Mouse (Mus musculus): ENCODE results near the gene Bmp8b. TPM values are rescaled to one million over a fixed set of nuclear protein-coding genes. Genes with fewer than 3 reads are reported as not detected.
"Not testable (repeated sequence)": the region's sequence is repeated elsewhere in the genome, so short reads cannot be mapped to it uniquely, and the experiment has no call there.

Bmp8b gene
- polyA plus RNA-seq, 1 experiment from 2014 or later = 0.10 TPM

- Histone ChIP-seq H3K36me3 (no peaks in the 10 kb centered on the region), H3K4me3 (no peak overlapping the region), H3K27me3 (peaks cover 4% of the 10 kb centered on the region; the same call in 1 of the 2 replicates), H3K27ac (replicated peaks) (no peak overlapping the region), H3K9ac (replicated peaks) (no peak overlapping the region), H3K4me1 (peaks cover 4% of the 10 kb centered on the region; the same call in 1 of the 2 replicates), H3K9me3 (no peaks in the 10 kb centered on the region), H3K4me2 (replicated peaks) (no peak overlapping the region)
- ATAC-seq (ENCODE audit: low FRiP score, low read depth) = no peak
- WGBS = 86% methylated on average over 2 of the region's 2 CpGs
Measured at GRCm38 (mm10) chr4:123085290-123085689, 19.7 kb upstream of the Bmp8b start.

DNA sequence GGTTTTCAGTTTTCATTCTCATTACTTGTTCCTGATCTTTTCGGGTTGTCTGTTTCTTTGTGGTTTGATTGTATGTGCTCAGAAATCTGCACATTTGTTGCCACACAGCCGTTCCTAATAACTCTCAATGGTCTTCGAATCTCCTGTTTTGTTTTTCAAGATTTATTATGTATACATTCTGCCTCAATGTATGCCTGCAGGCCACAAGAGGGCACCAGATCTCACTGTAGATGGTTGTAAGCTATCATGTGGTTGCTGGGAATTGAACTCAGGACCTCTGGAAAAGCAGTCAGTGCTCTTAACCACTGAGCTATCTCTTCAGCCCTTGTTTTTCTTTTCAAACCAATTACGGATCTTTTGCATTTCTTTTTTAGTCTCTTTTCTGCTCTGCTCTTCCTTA lies 18.6 kb upstream of the Bmp8b start:
- no peak overlapping the region for H3K4me2 ChIP-seq (replicated peaks)
- no peak overlapping the region for H3K9ac ChIP-seq (replicated peaks)
- peaks cover 4% of the 10 kb centered on the region; the same call in 1 of the 2 replicates for H3K27me3 ChIP-seq
- WGBS = 96% methylated on average over 4 of the region's 4 CpGs
- no peak overlapping the region for H3K4me3 ChIP-seq
- H3K27ac ChIP-seq (replicated peaks) = no peak overlapping the region
- H3K9me3 ChIP-seq = no peaks in the 10 kb centered on the region
- no peak for ATAC-seq (ENCODE audit: low FRiP score, low read depth)
- peaks cover 4% of the 10 kb centered on the region; the same call in 1 of the 2 replicates for H3K4me1 ChIP-seq
- H3K36me3 ChIP-seq = no peaks in the 10 kb centered on the region

- no peak overlapping the region for H3K4me2 ChIP-seq (replicated peaks)
- H3K36me3 ChIP-seq = no peaks in the 10 kb centered on the region
- no peaks in the 10 kb centered on the region for H3K27me3 ChIP-seq
- H3K9ac ChIP-seq (replicated peaks) = no peak overlapping the region
- no peak for ATAC-seq (ENCODE audit: low FRiP score, low read depth)
- H3K4me3 ChIP-seq = no peak overlapping the region
- WGBS = 73% methylated on average over 5 of the region's 5 CpGs
- H3K4me1 ChIP-seq = no peaks in the 10 kb centered on the region
- no peak overlapping the region for H3K27ac ChIP-seq (replicated peaks)
- H3K9me3 ChIP-seq = no peaks in the 10 kb centered on the region
Measured at GRCm38 (mm10) chr4:123092621-123093020, 12.3 kb upstream of the Bmp8b start.

DNA sequence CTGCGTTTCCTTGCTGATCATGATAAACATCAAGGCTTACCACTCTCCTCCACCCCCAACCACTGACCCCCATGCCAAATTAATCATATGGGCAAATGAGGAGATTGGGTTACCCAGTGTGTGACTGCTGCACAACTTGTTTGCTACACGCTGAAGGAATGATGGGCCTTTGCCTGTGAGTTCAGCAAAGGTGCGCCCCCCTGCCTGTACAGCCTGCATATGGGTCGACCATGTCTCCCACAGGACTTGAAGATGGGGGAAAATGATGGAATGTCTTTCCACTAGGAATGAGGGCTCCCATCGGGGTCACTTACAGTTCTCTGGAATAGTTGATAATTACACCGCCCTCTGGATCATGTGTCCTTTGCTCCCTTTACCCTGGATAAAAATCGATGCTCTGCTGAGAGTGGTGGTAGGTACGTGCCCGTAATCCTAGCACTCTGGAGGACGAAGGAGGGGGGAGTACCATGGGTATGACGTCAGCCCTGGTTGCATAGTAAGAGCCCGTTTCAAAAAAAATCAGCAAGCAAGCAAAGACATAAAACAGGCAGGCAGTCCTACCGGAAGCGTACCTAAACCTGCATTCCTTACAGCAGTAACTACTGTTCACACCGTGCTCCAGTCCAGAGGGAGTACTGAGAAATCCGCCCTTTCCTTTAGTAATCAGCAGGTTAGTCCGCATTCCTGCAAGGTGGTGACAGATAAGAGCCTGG lies 11.7 kb upstream of the Bmp8b start:
- Histone ChIP-seq H3K27me3 (no peaks in the 10 kb centered on the region), H3K4me1 (no peaks in the 10 kb centered on the region), H3K9me3 (no peaks in the 10 kb centered on the region), H3K9ac (replicated peaks) (no peak overlapping the region), H3K36me3 (no peaks in the 10 kb centered on the region), H3K4me3 (no peak overlapping the region), H3K27ac (replicated peaks) (no peak overlapping the region), H3K4me2 (replicated peaks) (no peak overlapping the region)
- WGBS = 59% methylated on average over 17 of the region's 17 CpGs
- no peak for ATAC-seq (ENCODE audit: low FRiP score, low read depth)

- H3K27me3 ChIP-seq = no peaks in the 10 kb centered on the region
- H3K27ac ChIP-seq (replicated peaks) = no peak overlapping the region
- H3K4me1 ChIP-seq = no peaks in the 10 kb centered on the region
- no peak overlapping the region for H3K4me2 ChIP-seq (replicated peaks)
- WGBS = 73% methylated on average over 9 of the region's 9 CpGs
- H3K36me3 ChIP-seq = no peaks in the 10 kb centered on the region
- no peaks in the 10 kb centered on the region for H3K9me3 ChIP-seq
- no peak for ATAC-seq (ENCODE audit: low FRiP score, low read depth)
- no peak overlapping the region for H3K9ac ChIP-seq (replicated peaks)
- H3K4me3 ChIP-seq = no peak overlapping the region
Measured at GRCm38 (mm10) chr4:123093869-123094268, 11.1 kb upstream of the Bmp8b start.

DNA sequence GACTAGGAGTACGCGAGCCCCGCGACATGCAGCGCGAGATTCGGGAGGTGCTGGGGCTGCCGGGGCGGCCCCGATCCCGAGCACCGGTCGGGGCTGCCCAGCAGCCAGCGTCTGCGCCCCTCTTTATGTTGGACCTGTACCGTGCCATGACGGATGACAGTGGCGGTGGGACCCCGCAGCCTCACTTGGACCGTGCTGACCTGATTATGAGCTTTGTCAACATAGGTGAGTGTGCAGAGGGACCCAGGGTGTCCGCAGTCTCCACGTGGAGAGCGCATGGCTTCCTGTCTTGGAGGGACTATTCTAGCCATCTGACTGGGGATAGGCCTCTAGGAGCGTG lies 456 bp downstream of the Bmp8b start:
- peak overlapping the region; percentile 48 for H3K4me2 ChIP-seq (replicated peaks)
- no peaks in the 10 kb centered on the region for H3K9me3 ChIP-seq
- H3K4me1 ChIP-seq = peaks cover 10% of the 10 kb centered on the region; the same call in 1 of the 2 replicates
- peaks cover 42% of the 10 kb centered on the region for H3K27me3 ChIP-seq
- H3K36me3 ChIP-seq = no peaks in the 10 kb centered on the region
- H3K9ac ChIP-seq (replicated peaks) = no peak overlapping the region
- peak overlapping the region; percentile 35 for H3K4me3 ChIP-seq
- 27% methylated on average over 24 of the region's 24 CpGs for WGBS
- peak; percentile 9; the same call in 1 of the 2 replicates for ATAC-seq (ENCODE audit: low FRiP score, low read depth)
- no peak overlapping the region for H3K27ac ChIP-seq (replicated peaks)

DNA sequence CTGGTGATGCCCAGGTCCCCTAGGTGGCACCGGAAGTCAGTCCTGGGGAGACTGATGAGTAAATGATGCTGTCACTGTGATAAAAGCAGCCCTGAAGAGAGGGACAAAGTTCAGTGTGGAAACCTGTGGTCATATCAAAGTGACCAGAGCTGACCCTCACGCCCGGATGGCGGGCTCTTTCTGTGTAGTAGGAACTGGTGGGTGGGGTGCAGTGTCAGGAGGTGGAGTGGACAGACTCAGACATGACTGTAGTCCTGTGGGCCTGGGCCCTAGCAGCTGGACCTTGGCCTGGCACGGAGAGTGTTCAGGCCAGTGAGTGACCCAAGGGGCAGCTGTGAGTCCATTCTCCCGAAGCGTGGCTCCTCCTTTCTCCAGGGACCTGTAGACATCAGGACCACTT lies 964 bp downstream of the Bmp8b start:
- H3K9me3 ChIP-seq; H3K4me1 ChIP-seq; H3K4me2 ChIP-seq (replicated peaks); H3K9ac ChIP-seq (replicated peaks); H3K27ac ChIP-seq (replicated peaks); H3K36me3 ChIP-seq; H3K4me3 ChIP-seq; ATAC-seq (ENCODE audit: low FRiP score, low read depth): not testable (repeated sequence)
- H3K27me3 ChIP-seq = peaks cover 42% of the 10 kb centered on the region
- 88% methylated on average over 7 of the region's 7 CpGs for WGBS

DNA sequence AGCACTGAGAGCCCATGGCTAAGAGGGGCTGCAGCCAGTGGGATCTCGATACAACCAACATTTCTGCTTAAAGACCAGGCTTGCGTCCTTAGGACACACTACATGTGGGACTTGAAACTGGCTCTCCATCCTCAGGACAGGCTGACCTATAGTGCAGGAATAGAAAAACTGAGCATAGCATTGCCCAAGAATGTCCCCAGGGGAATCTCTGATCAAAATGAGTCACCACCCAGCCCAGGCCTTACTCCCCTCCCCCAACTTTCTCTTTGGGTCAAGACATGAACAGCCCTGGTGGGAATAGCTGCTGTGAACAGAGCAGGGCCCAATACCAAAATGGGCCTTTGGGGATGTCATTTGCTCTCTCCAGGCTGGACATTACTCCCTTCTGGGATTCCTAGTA lies 1.9 kb downstream of the Bmp8b start:
- peaks cover 10% of the 10 kb centered on the region; the same call in 1 of the 2 replicates for H3K4me1 ChIP-seq
- no peaks in the 10 kb centered on the region for H3K36me3 ChIP-seq
- H3K9ac ChIP-seq (replicated peaks) = no peak overlapping the region
- H3K9me3 ChIP-seq = no peaks in the 10 kb centered on the region
- H3K4me2 ChIP-seq (replicated peaks) = no peak overlapping the region
- WGBS = 94% methylated on average over 2 of the region's 2 CpGs
- H3K27me3 ChIP-seq = peaks cover 42% of the 10 kb centered on the region
- ATAC-seq (ENCODE audit: low FRiP score, low read depth) = no peak
- H3K4me3 ChIP-seq = no peak overlapping the region
- no peak overlapping the region for H3K27ac ChIP-seq (replicated peaks)

- Histone ChIP-seq H3K9ac (replicated peaks) (no peak overlapping the region), H3K36me3 (no peaks in the 10 kb centered on the region), H3K4me3 (no peak overlapping the region), H3K27ac (replicated peaks) (no peak overlapping the region), H3K4me2 (replicated peaks) (no peak overlapping the region), H3K4me1 (peaks cover 10% of the 10 kb centered on the region; the same call in 1 of the 2 replicates), H3K27me3 (peaks cover 40% of the 10 kb centered on the region), H3K9me3 (no peaks in the 10 kb centered on the region)
- no peak for ATAC-seq (ENCODE audit: low FRiP score, low read depth)
- WGBS = 88% methylated on average over 5 of the region's 5 CpGs
Measured at GRCm38 (mm10) chr4:123108056-123108455, 3.1 kb downstream of the Bmp8b start.

GRCm38 (mm10) chr4:123110751-123111150 lies 5.8 kb downstream of the Bmp8b start:
- WGBS = 84% methylated on average over 4 of the region's 4 CpGs
- Histone ChIP-seq H3K27me3 (peaks cover 29% of the 10 kb centered on the region), H3K9me3 (no peaks in the 10 kb centered on the region), H3K27ac (replicated peaks) (no peak overlapping the region), H3K9ac (replicated peaks) (no peak overlapping the region), H3K4me2 (replicated peaks) (no peak overlapping the region), H3K4me1 (no peaks in the 10 kb centered on the region), H3K36me3 (no peaks in the 10 kb centered on the region), H3K4me3 (no peak overlapping the region)
- no peak for ATAC-seq (ENCODE audit: low FRiP score, low read depth)

DNA sequence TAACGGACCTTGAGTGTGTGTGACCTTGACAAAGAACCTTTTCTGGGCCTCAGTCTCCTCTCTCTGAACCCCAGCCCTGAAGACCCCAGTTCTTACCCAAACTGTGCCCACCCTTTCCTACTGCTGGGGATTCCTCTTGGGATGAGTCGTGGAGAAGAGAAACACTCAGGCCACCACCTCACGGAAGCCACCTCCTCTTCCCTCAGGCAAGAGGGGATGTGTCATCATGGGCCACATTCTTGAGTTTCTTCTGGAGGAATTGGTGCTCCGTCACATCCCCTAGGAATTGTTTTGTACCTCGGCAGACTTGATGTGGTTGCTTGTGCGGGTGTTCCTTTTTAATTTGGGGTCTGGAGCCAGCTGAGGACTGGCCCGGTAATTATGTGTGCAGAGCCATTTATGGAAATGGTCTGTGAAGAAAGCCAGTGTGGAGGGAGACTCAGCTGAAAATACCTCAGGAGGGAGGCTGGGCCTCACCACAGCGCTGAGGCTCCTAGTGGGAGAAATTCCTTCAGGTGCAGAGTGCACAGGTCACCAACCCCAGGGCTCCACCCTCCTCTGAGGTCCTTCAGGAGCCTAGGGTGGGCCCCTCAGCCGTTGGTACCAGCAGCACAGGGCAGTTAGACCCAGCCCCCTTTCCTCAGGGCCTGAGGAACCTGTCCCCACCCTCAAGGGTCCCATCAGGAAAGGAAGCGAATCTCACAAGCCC lies 6.5 kb downstream of the Bmp8b start:
- H3K9me3 ChIP-seq; H3K27ac ChIP-seq (replicated peaks); ATAC-seq (ENCODE audit: low FRiP score, low read depth); H3K9ac ChIP-seq (replicated peaks); H3K4me2 ChIP-seq (replicated peaks); H3K36me3 ChIP-seq; H3K4me1 ChIP-seq; H3K4me3 ChIP-seq: not testable (repeated sequence)
- 84% methylated on average over 10 of the region's 10 CpGs for WGBS
- peaks cover 28% of the 10 kb centered on the region for H3K27me3 ChIP-seq

DNA sequence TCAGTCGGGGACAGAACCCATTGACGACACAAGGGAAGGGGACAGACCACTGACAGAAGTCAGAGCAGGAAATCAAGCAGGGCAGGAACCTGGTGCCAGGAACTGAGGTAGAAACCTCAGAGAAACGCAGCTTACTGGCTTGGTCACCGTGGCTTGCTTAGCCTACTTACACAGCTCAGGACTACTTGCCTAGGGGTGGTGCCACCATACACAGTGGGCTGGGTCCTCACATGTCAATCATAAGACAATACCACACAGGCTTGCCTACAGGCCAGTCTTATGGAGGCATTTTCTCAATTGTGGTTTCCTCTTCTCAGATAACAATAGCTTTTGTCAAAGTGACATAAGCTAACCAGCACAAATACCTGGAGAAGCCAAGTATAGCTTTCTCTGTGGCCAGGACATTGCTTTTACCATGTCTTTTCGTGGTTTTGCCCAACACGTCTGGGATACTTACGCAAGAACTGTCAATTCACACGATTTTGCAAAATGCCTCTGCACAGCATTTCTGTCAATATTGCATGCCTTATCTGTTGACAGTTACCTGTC lies 7.3 kb downstream of the Bmp8b start:
- Histone ChIP-seq H3K4me1 (0 out of 2 replicates have a peak, but pooled peaks cover 4% of the 10 kb centered on the region), H3K27me3 (peaks cover 25% of the 10 kb centered on the region), H3K27ac (replicated peaks) (no peak overlapping the region), H3K9ac (replicated peaks) (no peak overlapping the region), H3K4me3 (no peak overlapping the region), H3K4me2 (replicated peaks) (no peak overlapping the region), H3K9me3 (no peaks in the 10 kb centered on the region), H3K36me3 (no peaks in the 10 kb centered on the region)
- ATAC-seq (ENCODE audit: low FRiP score, low read depth) = no peak
- WGBS = 83% methylated on average over 8 of the region's 8 CpGs

Data from midbrain, embryonic 12.5 days (tissue).